Mouse (Mus musculus) mesoderm, embryonic 11.5 days (tissue): ENCODE measurements around the gene Ank2.

Experiments used
- DNase-seq: peaks from one replicate; pipeline ENCODE4 v3.0.0-alpha.2; 2012; ENCODE audit warnings: low read depth, low spot score

The Ank2 gene

GRCm38 (mm10) chr3:127186239-127186638 lies 312.9 kb downstream of the Ank2 start:
- DNase-seq = no peak

GRCm38 (mm10) chr3:127183998-127184753 lies 315.0 kb downstream of the Ank2 start:
- peak; percentile 61 for DNase-seq

- DNase-seq = no peak
These were observed 326.5 kb downstream of the Ank2 start for GRCm38 (mm10) chr3:127172697-127173096.

- DNase-seq = no peak
These were observed 328.9 kb downstream of the Ank2 start for GRCm38 (mm10) chr3:127170246-127170645.

- no peak for DNase-seq
These were observed 330.0 kb downstream of the Ank2 start for GRCm38 (mm10) chr3:127169114-127169513.

GRCm38 (mm10) chr3:127163749-127164148 lies 335.4 kb downstream of the Ank2 start:
- no peak for DNase-seq

GRCm38 (mm10) chr3:127161998-127162712 lies 337.0 kb downstream of the Ank2 start:
- peak; percentile 62 for DNase-seq

- DNase-seq = peak; percentile 29
These were observed 337.9 kb downstream of the Ank2 start for GRCm38 (mm10) chr3:127161085-127161837.

- no peak for DNase-seq
These were observed 341.4 kb downstream of the Ank2 start for GRCm38 (mm10) chr3:127157706-127158105.

- no peak for DNase-seq
These were observed 343.1 kb downstream of the Ank2 start for GRCm38 (mm10) chr3:127156080-127156479.

- DNase-seq = no peak
These were observed 345.3 kb downstream of the Ank2 start for GRCm38 (mm10) chr3:127153861-127154260.

GRCm38 (mm10) chr3:127153443-127153842 lies 345.7 kb downstream of the Ank2 start:
- no peak for DNase-seq

GRCm38 (mm10) chr3:127148648-127149047 lies 350.5 kb downstream of the Ank2 start:
- DNase-seq = no peak

- no peak for DNase-seq
These were observed 358.6 kb downstream of the Ank2 start for GRCm38 (mm10) chr3:127140590-127140989.

GRCm38 (mm10) chr3:127139638-127140037 lies 359.5 kb downstream of the Ank2 start:
- DNase-seq = peak; percentile 61

- DNase-seq = no peak
These were observed 361.6 kb downstream of the Ank2 start for GRCm38 (mm10) chr3:127137508-127137907.

- no peak for DNase-seq
These were observed 365.1 kb downstream of the Ank2 start for GRCm38 (mm10) chr3:127134062-127134461.

GRCm38 (mm10) chr3:127131048-127131447 lies 368.1 kb downstream of the Ank2 start:
- no peak for DNase-seq

GRCm38 (mm10) chr3:127130167-127130770 lies 368.9 kb downstream of the Ank2 start:
- DNase-seq = no peak

GRCm38 (mm10) chr3:127129750-127130149 lies 369.4 kb downstream of the Ank2 start:
- no peak for DNase-seq

- no peak for DNase-seq
These were observed 371.5 kb downstream of the Ank2 start for GRCm38 (mm10) chr3:127127611-127128010.

- DNase-seq = no peak
These were observed 372.9 kb downstream of the Ank2 start for GRCm38 (mm10) chr3:127126220-127126619.
